Mouse (Mus musculus) lung, postnatal 0 days (tissue): ENCODE measurements around the gene 0610030E20Rik.

Experiments used
- CTCF ChIP-seq: IDR thresholded peaks from 2 replicates; pipeline ENCODE4 v1.5.1; 2016; ENCODE audit warnings: antibody characterized with exemption, mild to moderate bottlenecking
- EP300 ChIP-seq: IDR thresholded peaks from 2 replicates; pipeline ENCODE4 v1.6.1; 2016; ENCODE audit warnings: antibody characterized with exemption, mild to moderate bottlenecking, control low read depth

DNA sequence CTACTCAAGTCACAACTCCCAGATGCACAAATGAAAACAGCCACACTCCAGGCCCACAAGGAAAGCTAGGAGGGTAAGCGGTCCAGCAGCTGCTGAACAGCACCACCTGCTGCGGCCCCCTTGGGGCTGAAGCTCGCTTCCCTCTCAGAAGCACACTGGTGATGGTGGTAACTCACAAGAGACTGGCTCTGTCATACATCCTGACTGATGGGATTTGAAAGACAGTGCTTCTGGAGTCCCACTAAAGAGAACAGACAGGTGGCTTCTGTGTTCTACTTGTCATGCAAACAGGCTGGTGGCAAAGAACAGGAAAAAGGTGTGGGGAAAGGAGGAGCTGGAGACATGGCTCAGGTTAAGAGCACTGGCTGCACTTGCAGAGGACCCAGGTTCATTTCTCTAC, 24.2 kb upstream of the 0610030E20Rik start:
- TF ChIP-seq EP300 (no peak), CTCF (no peak)
